Mouse (Mus musculus): ENCODE results near the gene Ssr2.

GRCm38 (mm10) chr3:88602466-88602865 lies 26.8 kb downstream of the Ssr2 start:
- TF ChIP-seq CTCF (IDR thresholded peaks at IDR 0.05; ENCODE audit: low read depth, low read length): no peak
- TF ChIP-seq POLR2A (IDR thresholded peaks at IDR 0.05; ENCODE audit: extremely low read depth, insufficient read depth, low read length): no peak

Data from liver, adult 2 months (tissue).